Mouse (Mus musculus): ENCODE measurements at regions not wholly inside any gene's neighbourhood (a gene's known extent, or its start where the extent isn't known, plus 50 kb on each side); places are given as distances from the start of the nearest gene placed in this dataset.

- no peaks in the 10 kb centered on the region for H3K4me1 ChIP-seq (ENCODE audit: control insufficient read depth, insufficient read depth, low read length)
- H3K27ac ChIP-seq (ENCODE audit: insufficient read depth, low read length), result no peak overlapping the region
- no peak for TF ChIP-seq CTCF (IDR thresholded peaks at IDR 0.05; ENCODE audit: borderline replicate concordance, insufficient read depth, low read length)
- TF ChIP-seq POLR2A (IDR thresholded peaks at IDR 0.05; ENCODE audit: low read depth, low read length), result no peak
- H3K4me3 ChIP-seq (ENCODE audit: insufficient read depth, low read length), result no peak overlapping the region
These were observed 235.3 kb downstream of the Sp3 start for GRCm38 (mm10) chr2:72744901-72745300.

GRCm38 (mm10) chr2:72746476-72747215 lies 233.6 kb downstream of the Sp3 start:
- Histone ChIP-seq H3K4me3 (ENCODE audit: insufficient read depth, low read length) (no peak overlapping the region), H3K4me1 (ENCODE audit: control insufficient read depth, insufficient read depth, low read length) (no peaks in the 10 kb centered on the region; the same call in 1 of the 2 replicates), H3K27ac (ENCODE audit: insufficient read depth, low read length) (no peak overlapping the region)
- TF ChIP-seq CTCF (IDR thresholded peaks at IDR 0.05; ENCODE audit: borderline replicate concordance, insufficient read depth, low read length), result no peak
- no peak for TF ChIP-seq POLR2A (IDR thresholded peaks at IDR 0.05; ENCODE audit: low read depth, low read length)

GRCm38 (mm10) chr2:72747299-72747698 lies 232.9 kb downstream of the Sp3 start:
- H3K27ac ChIP-seq (ENCODE audit: insufficient read depth, low read length), result no peak overlapping the region
- no peaks in the 10 kb centered on the region; the same call in 1 of the 2 replicates for H3K4me1 ChIP-seq (ENCODE audit: control insufficient read depth, insufficient read depth, low read length)
- TF ChIP-seq CTCF (IDR thresholded peaks at IDR 0.05; ENCODE audit: borderline replicate concordance, insufficient read depth, low read length) (no peak), POLR2A (IDR thresholded peaks at IDR 0.05; ENCODE audit: low read depth, low read length) (no peak)
- no peak overlapping the region for H3K4me3 ChIP-seq (ENCODE audit: insufficient read depth, low read length)

GRCm38 (mm10) chr2:72749495-72749894 lies 230.8 kb downstream of the Sp3 start:
- no peak overlapping the region for H3K4me3 ChIP-seq (ENCODE audit: insufficient read depth, low read length)
- H3K27ac ChIP-seq (ENCODE audit: insufficient read depth, low read length), result no peak overlapping the region
- no peaks in the 10 kb centered on the region; the same call in 1 of the 2 replicates for H3K4me1 ChIP-seq (ENCODE audit: control insufficient read depth, insufficient read depth, low read length)
- TF ChIP-seq CTCF (IDR thresholded peaks at IDR 0.05; ENCODE audit: borderline replicate concordance, insufficient read depth, low read length) (no peak), POLR2A (IDR thresholded peaks at IDR 0.05; ENCODE audit: low read depth, low read length) (no peak)

- TF ChIP-seq POLR2A (IDR thresholded peaks at IDR 0.05; ENCODE audit: low read depth, low read length) (no peak), CTCF (IDR thresholded peaks at IDR 0.05; ENCODE audit: borderline replicate concordance, insufficient read depth, low read length) (no peak)
- Histone ChIP-seq H3K27ac (ENCODE audit: insufficient read depth, low read length) (no peak overlapping the region), H3K4me1 (ENCODE audit: control insufficient read depth, insufficient read depth, low read length) (no peaks in the 10 kb centered on the region; the same call in 1 of the 2 replicates), H3K4me3 (ENCODE audit: insufficient read depth, low read length) (no peak overlapping the region)
These were observed 228.8 kb downstream of the Sp3 start for GRCm38 (mm10) chr2:72751441-72751840.

GRCm38 (mm10) chr2:72752624-72753176 lies 227.5 kb downstream of the Sp3 start:
- no peak overlapping the region for H3K4me3 ChIP-seq (ENCODE audit: insufficient read depth, low read length)
- TF ChIP-seq CTCF (IDR thresholded peaks at IDR 0.05; ENCODE audit: borderline replicate concordance, insufficient read depth, low read length) (no peak), POLR2A (IDR thresholded peaks at IDR 0.05; ENCODE audit: low read depth, low read length) (no peak)
- no peaks in the 10 kb centered on the region; the same call in 1 of the 2 replicates for H3K4me1 ChIP-seq (ENCODE audit: control insufficient read depth, insufficient read depth, low read length)
- H3K27ac ChIP-seq (ENCODE audit: insufficient read depth, low read length), result no peak overlapping the region

- no peaks in the 10 kb centered on the region; the same call in 1 of the 2 replicates for H3K4me1 ChIP-seq (ENCODE audit: control insufficient read depth, insufficient read depth, low read length)
- H3K27ac ChIP-seq (ENCODE audit: insufficient read depth, low read length), result no peak overlapping the region
- no peak for TF ChIP-seq POLR2A (IDR thresholded peaks at IDR 0.05; ENCODE audit: low read depth, low read length)
- no peak for TF ChIP-seq CTCF (IDR thresholded peaks at IDR 0.05; ENCODE audit: borderline replicate concordance, insufficient read depth, low read length)
- H3K4me3 ChIP-seq (ENCODE audit: insufficient read depth, low read length), result no peak overlapping the region
These were observed 226.2 kb downstream of the Sp3 start for GRCm38 (mm10) chr2:72753788-72754713.

GRCm38 (mm10) chr2:72763454-72763853 lies 216.8 kb downstream of the Sp3 start:
- Histone ChIP-seq H3K4me3 (ENCODE audit: insufficient read depth, low read length) (no peak overlapping the region), H3K4me1 (ENCODE audit: control insufficient read depth, insufficient read depth, low read length) (no peaks in the 10 kb centered on the region), H3K27ac (ENCODE audit: insufficient read depth, low read length) (no peak overlapping the region)
- TF ChIP-seq POLR2A (IDR thresholded peaks at IDR 0.05; ENCODE audit: low read depth, low read length) (no peak), CTCF (IDR thresholded peaks at IDR 0.05; ENCODE audit: borderline replicate concordance, insufficient read depth, low read length) (no peak)

GRCm38 (mm10) chr2:72769030-72769630 lies 211.1 kb downstream of the Sp3 start:
- H3K4me1 ChIP-seq (ENCODE audit: control insufficient read depth, insufficient read depth, low read length), result no peaks in the 10 kb centered on the region
- H3K4me3 ChIP-seq (ENCODE audit: insufficient read depth, low read length), result no peak overlapping the region
- H3K27ac ChIP-seq (ENCODE audit: insufficient read depth, low read length), result no peak overlapping the region
- TF ChIP-seq POLR2A (IDR thresholded peaks at IDR 0.05; ENCODE audit: low read depth, low read length) (no peak), CTCF (IDR thresholded peaks at IDR 0.05; ENCODE audit: borderline replicate concordance, insufficient read depth, low read length) (no peak)

Data from embryonic fibroblast, embryonic 13.5 days (primary cell).